Mouse (Mus musculus) hindbrain, embryonic 14.5 days (tissue): ENCODE results near the gene Tnk2. TPM values are rescaled to one million over a fixed set of nuclear protein-coding genes. Genes with fewer than 3 reads are reported as not detected.

Experiments
- ATAC-seq: fragments of 200-750 bp; cut with Nextera tagmentation; 2 replicates; pipeline ENCODE4 v1.8.0; 2017; ENCODE audit warnings: moderate number of reproducible peaks, mild to moderate bottlenecking, moderate TSS enrichment, moderate library complexity; ENCODE audit not compliant: low FRiP score
- DNase-seq: peaks from one replicate; pipeline ENCODE4 v3.0.0-alpha.2; 2015; ENCODE audit warnings: low spot score
- H3K27ac ChIP-seq: fragments of 300-500 bp; sonication (generic); 2 replicates; pipeline ENCODE4 v1.5.1; 2014; ENCODE audit warnings: mild to moderate bottlenecking, moderate library complexity
- H3K27me3 ChIP-seq: fragments of 300-500 bp; sonication (generic); 2 replicates; pipeline ENCODE4 v1.6.1; 2014; ENCODE audit warnings: mild to moderate bottlenecking, low read length, mixed read lengths; ENCODE audit not compliant: control insufficient read depth, insufficient read depth
- H3K36me3 ChIP-seq: fragments of 300-500 bp; sonication (generic); replicated peaks from 2 replicates; pipeline ENCODE4 v1.6.1; 2014; ENCODE audit not compliant: control insufficient read depth, insufficient read depth
- H3K4me1 ChIP-seq: fragments of 300-500 bp; sonication (generic); replicated peaks from 2 replicates; pipeline ENCODE4 v1.6.1; 2014; ENCODE audit warnings: antibody characterized with exemption, low read length, mixed read lengths; ENCODE audit not compliant: control insufficient read depth, insufficient read depth
- H3K4me2 ChIP-seq: fragments of 300-500 bp; sonication (generic); replicated peaks from 2 replicates; pipeline ENCODE4 v1.6.1; 2014; ENCODE audit warnings: mild to moderate bottlenecking, moderate library complexity
- H3K4me3 ChIP-seq: fragments of 300-500 bp; sonication (generic); replicated peaks from 2 replicates; pipeline ENCODE4 v1.5.1; 2014; ENCODE audit warnings: mild to moderate bottlenecking, low read length
- H3K9ac ChIP-seq: fragments of 300-500 bp; sonication (generic); 2 replicates; pipeline ENCODE4 v1.6.1; 2014
- H3K9me3 ChIP-seq: fragments of 300-500 bp; sonication (generic); 2 replicates; pipeline ENCODE4 v1.6.1; 2016; ENCODE audit warnings: low read length; ENCODE audit not compliant: control insufficient read depth
- WGBS: fragments of 180-500 bp; shearing (Covaris S2); extraction: QIAGEN DNeasy Blood & Tissue Kit; methylation state at CpG from one replicate; pipeline ENCODE4 v1.1.7; 2014; 5-methylcytosine and 5-hydroxymethylcytosine counted together
- polyA plus RNA-seq: library from polyadenylated mRNA; unstranded; fragments of >200 nt; fragmentation: Nextera tagmentation; extraction: Ambion mirVana; gene quantifications from 2 replicates; pipeline ENCODE4 v1.2.1, GENCODE M21; 2014

Gene Tnk2
- polyA plus RNA-seq, 1 experiment from 2014 or later = 20.0 TPM

- DNase-seq (no peak), ATAC-seq (no peak)
- Histone ChIP-seq H3K4me3 (no peak overlapping the region), H3K27ac (no peak overlapping the region), H3K9ac (no peak overlapping the region), H3K9me3 (no peaks in the 10 kb centered on the region), H3K27me3 (no peaks in the 10 kb centered on the region), H3K4me1 (no peaks in the 10 kb centered on the region), H3K36me3 (peaks cover 77% of the 10 kb centered on the region), H3K4me2 (no peak overlapping the region)
- 94% methylated on average over 16 of the region's 16 CpGs for WGBS
Measured at GRCm38 (mm10) chr16:32679976-32680375, 36.3 kb downstream of the Tnk2 start.

DNA sequence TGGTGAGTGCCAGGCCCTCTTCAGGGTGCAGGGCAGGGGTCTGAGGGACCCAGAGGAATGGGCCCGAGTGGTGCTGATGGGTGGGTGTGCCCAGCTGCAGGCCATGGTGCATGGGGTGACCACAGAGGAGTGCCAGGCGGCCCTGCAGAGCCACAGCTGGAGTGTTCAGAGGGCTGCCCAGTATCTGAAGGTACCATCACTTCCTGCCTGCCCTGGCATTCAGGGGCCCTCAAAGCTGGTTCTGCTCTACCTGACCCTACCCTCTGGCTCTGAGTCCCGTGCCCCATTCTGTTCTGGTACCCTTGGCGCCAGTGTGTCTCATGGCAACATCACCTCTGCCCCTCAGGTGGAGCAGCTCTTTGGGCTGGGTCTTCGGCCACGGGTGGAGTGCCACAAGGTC, 37.1 kb downstream of the Tnk2 start:
- H3K4me1 ChIP-seq = no peaks in the 10 kb centered on the region
- no peak overlapping the region for H3K9ac ChIP-seq
- H3K36me3 ChIP-seq = peaks cover 69% of the 10 kb centered on the region
- no peak for DNase-seq
- H3K27ac ChIP-seq = no peak overlapping the region
- no peak; the same call in 1 of the 2 replicates for ATAC-seq
- 94% methylated on average over 6 of the region's 6 CpGs for WGBS
- H3K27me3 ChIP-seq = no peaks in the 10 kb centered on the region
- H3K4me3 ChIP-seq = no peak overlapping the region
- H3K9me3 ChIP-seq = no peaks in the 10 kb centered on the region
- H3K4me2 ChIP-seq = no peak overlapping the region

- Histone ChIP-seq H3K27me3 (no peaks in the 10 kb centered on the region), H3K4me2 (no peak overlapping the region), H3K36me3 (peaks cover 57% of the 10 kb centered on the region), H3K4me3 (no peak overlapping the region), H3K4me1 (no peaks in the 10 kb centered on the region), H3K9ac (no peak overlapping the region), H3K9me3 (no peaks in the 10 kb centered on the region), H3K27ac (no peak overlapping the region)
- ATAC-seq = no peak
- peak; percentile 81 for DNase-seq
- WGBS = 33% methylated on average over 5 of the region's 5 CpGs
Measured at GRCm38 (mm10) chr16:32682194-32682593, 38.5 kb downstream of the Tnk2 start.

DNA sequence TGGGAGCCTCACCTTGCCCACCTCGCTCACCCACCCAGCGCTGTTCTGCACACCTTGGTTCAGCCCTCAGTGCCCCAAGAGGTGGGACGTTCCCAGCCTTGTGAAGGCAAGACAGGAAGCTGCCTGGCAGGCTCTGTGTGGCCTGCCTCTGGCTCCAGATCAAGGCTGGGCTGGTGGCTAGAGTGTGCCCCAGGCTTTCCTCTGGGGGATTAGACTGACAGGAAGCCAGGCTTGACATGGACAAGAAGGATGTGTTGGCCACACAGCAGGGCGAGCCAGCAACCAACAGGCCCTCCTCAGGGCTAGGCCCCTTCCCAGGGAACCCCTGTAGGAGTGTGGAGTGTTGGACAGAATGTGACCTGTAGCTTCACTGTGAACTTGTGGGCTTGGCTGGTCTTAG, 39.2 kb downstream of the Tnk2 start:
- Histone ChIP-seq H3K9ac (no peak overlapping the region), H3K4me1 (no peaks in the 10 kb centered on the region), H3K36me3 (peaks cover 56% of the 10 kb centered on the region), H3K4me2 (no peak overlapping the region), H3K4me3 (no peak overlapping the region), H3K27ac (no peak overlapping the region), H3K9me3 (no peaks in the 10 kb centered on the region), H3K27me3 (no peaks in the 10 kb centered on the region)
- no peak for DNase-seq
- 76% methylated on average over 4 of the region's 4 CpGs for WGBS
- peak; percentile 35; the same call in 1 of the 2 replicates for ATAC-seq

GRCm38 (mm10) chr16:32683343-32683742, 39.7 kb downstream of the Tnk2 start:
- H3K9me3 ChIP-seq = no peaks in the 10 kb centered on the region
- H3K4me3 ChIP-seq = no peak overlapping the region
- H3K4me2 ChIP-seq = no peak overlapping the region
- WGBS = 57% methylated on average over 5 of the region's 5 CpGs
- H3K4me1 ChIP-seq = no peaks in the 10 kb centered on the region
- peaks cover 52% of the 10 kb centered on the region for H3K36me3 ChIP-seq
- no peak overlapping the region for H3K9ac ChIP-seq
- ATAC-seq (no peak), DNase-seq (peak; percentile 69)
- H3K27me3 ChIP-seq = no peaks in the 10 kb centered on the region
- no peak overlapping the region for H3K27ac ChIP-seq

DNA sequence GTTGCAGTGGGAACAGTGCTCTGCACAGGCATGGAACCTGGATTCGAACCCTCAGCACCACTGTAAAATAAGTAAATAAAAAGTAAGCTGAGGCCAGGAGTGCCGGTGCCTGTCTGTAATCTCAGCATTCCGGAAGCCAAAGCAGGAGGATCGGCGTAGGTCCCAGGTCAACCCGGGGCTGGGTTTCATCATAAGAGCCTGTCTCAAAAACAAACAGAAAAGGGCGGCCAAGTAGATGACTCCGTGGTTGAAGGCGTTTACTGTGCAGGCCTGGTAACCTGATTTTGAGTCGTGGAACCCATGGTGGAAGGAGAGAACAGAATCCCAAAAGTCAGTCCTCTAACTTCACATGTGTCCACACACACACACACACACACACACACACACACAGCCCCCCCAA, 41.7 kb downstream of the Tnk2 start:
- no peaks in the 10 kb centered on the region for H3K9me3 ChIP-seq
- H3K27me3 ChIP-seq = no peaks in the 10 kb centered on the region
- 85% methylated on average over 10 of the region's 10 CpGs for WGBS
- no peaks in the 10 kb centered on the region for H3K4me1 ChIP-seq
- no peak overlapping the region for H3K27ac ChIP-seq
- H3K4me3 ChIP-seq = no peak overlapping the region
- H3K36me3 ChIP-seq = peaks cover 31% of the 10 kb centered on the region
- no peak for ATAC-seq
- H3K4me2 ChIP-seq = no peak overlapping the region
- H3K9ac ChIP-seq = no peak overlapping the region
- no peak for DNase-seq

DNA sequence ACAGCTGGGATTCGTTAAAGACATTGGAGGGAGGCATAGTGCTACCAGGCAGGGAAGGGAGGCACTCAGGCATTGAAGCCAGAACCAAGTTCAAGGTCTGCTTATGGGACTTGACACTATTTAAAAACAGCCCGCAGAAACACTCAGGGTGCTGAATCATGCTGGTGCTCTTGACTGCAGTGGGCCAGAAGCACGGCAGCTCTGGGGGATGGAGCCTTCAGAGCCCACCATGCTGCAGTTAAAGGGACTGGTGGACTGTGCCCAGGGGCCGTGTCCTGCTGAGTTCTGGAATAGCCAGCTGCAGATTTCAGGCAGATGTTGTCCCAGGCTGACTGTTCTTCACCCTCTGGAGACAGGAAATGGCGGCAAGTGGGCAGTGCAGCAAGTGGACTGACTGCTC, 42.3 kb downstream of the Tnk2 start:
- H3K36me3 ChIP-seq = peaks cover 25% of the 10 kb centered on the region
- no peaks in the 10 kb centered on the region for H3K4me1 ChIP-seq
- whole genome bisulfite sequencing = 69% methylated on average over 5 of the region's 5 CpGs
- H3K9me3 ChIP-seq = no peaks in the 10 kb centered on the region
- DNase-seq (no peak), ATAC-seq (no peak)
- no peak overlapping the region for H3K4me3 ChIP-seq
- no peak overlapping the region for H3K27ac ChIP-seq
- no peak overlapping the region for H3K4me2 ChIP-seq
- no peaks in the 10 kb centered on the region for H3K27me3 ChIP-seq
- no peak overlapping the region for H3K9ac ChIP-seq

DNA sequence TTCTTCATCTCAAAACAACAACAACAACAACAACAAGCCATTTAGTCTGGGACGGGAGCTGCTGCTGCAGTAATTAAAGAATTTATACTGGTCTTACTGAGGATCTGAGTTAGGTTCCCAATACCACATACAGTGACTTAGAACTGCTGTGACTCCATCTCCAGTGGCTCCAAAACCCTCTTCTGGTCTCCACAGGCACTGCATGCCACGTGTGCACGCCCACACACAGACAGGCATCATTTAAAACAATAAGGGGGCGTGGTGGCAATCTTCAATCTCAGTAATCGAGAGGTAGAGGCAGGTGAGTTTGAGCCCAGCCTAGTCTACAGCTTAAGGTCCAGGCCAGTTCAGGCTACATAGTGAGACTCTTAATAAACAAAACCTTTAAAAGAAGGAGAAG, 43.5 kb downstream of the Tnk2 start:
- Histone ChIP-seq H3K36me3 (peaks cover 13% of the 10 kb centered on the region; the same call in 1 of the 2 replicates), H3K4me3 (no peak overlapping the region), H3K4me1 (no peaks in the 10 kb centered on the region), H3K4me2 (no peak overlapping the region), H3K27me3 (no peaks in the 10 kb centered on the region), H3K9ac (no peak overlapping the region), H3K9me3 (no peaks in the 10 kb centered on the region), H3K27ac (no peak overlapping the region)
- ATAC-seq = no peak
- no peak for DNase-seq
- 78% methylated on average over 5 of the region's 5 CpGs for WGBS

GRCm38 (mm10) chr16:32688770-32689169, 45.1 kb downstream of the Tnk2 start:
- Histone ChIP-seq H3K9ac (no peak overlapping the region), H3K4me1 (no peaks in the 10 kb centered on the region), H3K27ac (no peak overlapping the region), H3K36me3 (no peaks in the 10 kb centered on the region), H3K4me2 (no peak overlapping the region), H3K27me3 (no peaks in the 10 kb centered on the region), H3K4me3 (no peak overlapping the region), H3K9me3 (no peaks in the 10 kb centered on the region)
- ATAC-seq = no peak
- 57% methylated on average over 4 of the region's 4 CpGs for WGBS
- no peak for DNase-seq

GRCm38 (mm10) chr16:32689501-32689900, 45.8 kb downstream of the Tnk2 start:
- Histone ChIP-seq H3K27me3 (no peaks in the 10 kb centered on the region), H3K4me3 (no peak overlapping the region), H3K36me3 (no peaks in the 10 kb centered on the region), H3K4me1 (no peaks in the 10 kb centered on the region), H3K4me2 (no peak overlapping the region), H3K9ac (no peak overlapping the region; the same call in 1 of the 2 replicates), H3K27ac (no peak overlapping the region), H3K9me3 (no peaks in the 10 kb centered on the region)
- DNase-seq = peak; percentile 84
- WGBS = 6% methylated on average over 9 of the region's 9 CpGs
- no peak for ATAC-seq
